Mouse (Mus musculus): ENCODE measurements around the gene Dusp21.

Dusp21 gene

GRCm38 (mm10) chrX:18145557-18145956 lies at the start of gene Dusp21:
Gene Dusp21, plus strand, starts transcription at chrX:18145857.
- no peak for DNase-seq (ENCODE audit: low spot score in 2 of 2)

- no peak for DNase-seq (ENCODE audit: low spot score in 2 of 2)
Observed at GRCm38 (mm10) chrX:18160734-18161442, 15.2 kb downstream of the Dusp21 start.

- peak; percentile 19 to 63 for DNase-seq (ENCODE audit: low spot score in 2 of 2)
Observed at GRCm38 (mm10) chrX:18161796-18162191, 16.1 kb downstream of the Dusp21 start.

- peak; percentile 90 to 100 for DNase-seq (ENCODE audit: low spot score in 2 of 2)
Observed at GRCm38 (mm10) chrX:18162192-18162857, 16.7 kb downstream of the Dusp21 start, which contains the start of gene Kdm6a. Gene Kdm6a, plus strand, starts transcription at chrX:18162575.

GRCm38 (mm10) chrX:18162861-18163731 lies 17.4 kb downstream of the Dusp21 start:
- DNase-seq (ENCODE audit: low spot score in 2 of 2): peak; percentile 19 to 65

GRCm38 (mm10) chrX:18163917-18164624 lies 18.4 kb downstream of the Dusp21 start:
- DNase-seq (ENCODE audit: low spot score in 2 of 2): no peak

GRCm38 (mm10) chrX:18165121-18165520 lies 19.5 kb downstream of the Dusp21 start:
- no peak for DNase-seq (ENCODE audit: low spot score in 2 of 2)

- DNase-seq (ENCODE audit: low spot score in 2 of 2): no peak
Observed at GRCm38 (mm10) chrX:18166961-18167360, 21.3 kb downstream of the Dusp21 start.

GRCm38 (mm10) chrX:18168940-18169339 lies 23.3 kb downstream of the Dusp21 start:
- no peak for DNase-seq (ENCODE audit: low spot score in 2 of 2)

GRCm38 (mm10) chrX:18174831-18175230 lies 29.2 kb downstream of the Dusp21 start:
- no peak for DNase-seq (ENCODE audit: low spot score in 2 of 2)

GRCm38 (mm10) chrX:18177803-18178202 lies 32.1 kb downstream of the Dusp21 start:
- no peak for DNase-seq (ENCODE audit: low spot score in 2 of 2)

- DNase-seq (ENCODE audit: low spot score in 2 of 2): no peak
Observed at GRCm38 (mm10) chrX:18179492-18179891, 33.8 kb downstream of the Dusp21 start.

GRCm38 (mm10) chrX:18187203-18187602 lies 41.5 kb downstream of the Dusp21 start:
- no peak for DNase-seq (ENCODE audit: low spot score in 2 of 2)

- DNase-seq (ENCODE audit: low spot score in 2 of 2): no peak
Observed at GRCm38 (mm10) chrX:18188293-18188692, 42.6 kb downstream of the Dusp21 start.
